Mouse (Mus musculus): ENCODE data around the gene Spice1. TPM values are rescaled to one million over a fixed set of nuclear protein-coding genes. Genes with fewer than 3 reads are reported as not detected.

The Spice1 gene
- polyA plus RNA-seq, 1 experiment = 3.1 TPM

DNA sequence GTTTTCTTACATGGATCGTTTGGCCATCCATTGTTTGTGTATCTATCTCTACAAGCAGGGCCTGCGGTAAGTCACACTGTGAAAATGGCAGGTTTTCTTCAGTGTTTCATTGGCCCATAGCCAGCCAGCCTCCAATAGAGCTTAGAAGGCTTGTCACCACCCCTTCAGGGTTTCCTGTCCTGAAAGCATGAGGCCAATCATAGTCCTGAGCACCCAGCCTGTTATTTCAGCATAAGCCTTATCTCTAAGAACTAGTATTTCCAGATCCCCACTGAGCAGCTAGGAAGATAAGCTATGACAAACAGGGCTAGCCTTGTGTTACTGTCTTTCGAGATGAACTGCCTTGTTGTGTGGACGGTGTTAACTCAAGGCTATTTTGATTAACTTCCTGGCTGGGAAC lies 33.5 kb upstream of the Spice1 start:
- Histone ChIP-seq H3K79me2 (ENCODE audit: control insufficient read depth, insufficient read depth) (no peaks in the 10 kb centered on the region), H3ac (ENCODE audit: control insufficient read depth, insufficient read length, low read depth) (no peak overlapping the region), H3K36me3 (ENCODE audit: control insufficient read depth, insufficient read depth) (no peaks in the 10 kb centered on the region), H3K4me3 (ENCODE audit: insufficient read depth, poor library complexity, severe bottlenecking) (no peak overlapping the region), H3K27me3 (ENCODE audit: control insufficient read depth, insufficient read depth, insufficient read length) (peaks cover 3% of the 10 kb centered on the region), H3K79me3 (ENCODE audit: low read depth) (no peaks in the 10 kb centered on the region)
- TF ChIP-seq MYOG (IDR thresholded peaks at IDR 0.05; ENCODE audit: control insufficient read depth, extremely low read depth, insufficient read length) = no peak
- no peak for TF ChIP-seq MYOD1 (IDR thresholded peaks at IDR 0.05; ENCODE audit: control insufficient read depth, insufficient read length, low read depth)

DNA sequence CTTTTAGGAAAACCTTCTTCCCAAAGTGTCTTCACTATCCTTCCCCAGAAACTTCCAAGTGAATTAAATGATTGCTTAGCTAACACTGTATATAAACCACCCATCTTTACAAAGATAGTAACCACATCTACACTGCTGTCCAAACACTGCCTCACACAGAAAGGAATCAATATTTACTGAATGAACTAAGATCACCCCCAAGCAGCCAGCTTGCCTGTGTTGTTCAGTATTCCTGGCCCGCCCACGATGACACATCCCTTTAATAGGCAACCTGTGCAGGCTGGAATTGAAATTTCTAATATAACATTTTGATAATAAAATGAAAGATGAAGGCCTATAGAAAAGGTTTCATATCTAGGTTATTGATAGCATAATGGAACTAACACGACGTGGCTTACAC lies 30.6 kb upstream of the Spice1 start:
- Histone ChIP-seq H3ac (ENCODE audit: control insufficient read depth, insufficient read length, low read depth) (no peak overlapping the region), H3K79me2 (ENCODE audit: control insufficient read depth, insufficient read depth) (no peaks in the 10 kb centered on the region), H3K79me3 (ENCODE audit: low read depth) (no peaks in the 10 kb centered on the region), H3K4me3 (ENCODE audit: insufficient read depth, poor library complexity, severe bottlenecking) (no peak overlapping the region), H3K27me3 (ENCODE audit: control insufficient read depth, insufficient read depth, insufficient read length) (peaks cover 3% of the 10 kb centered on the region), H3K36me3 (ENCODE audit: control insufficient read depth, insufficient read depth) (no peaks in the 10 kb centered on the region)
- TF ChIP-seq CEBPB (IDR thresholded peaks at IDR 0.05; ENCODE audit: low read depth) (no peak), MYOG (IDR thresholded peaks at IDR 0.05; ENCODE audit: control insufficient read depth, extremely low read depth, insufficient read length) (no peak), MAX (IDR thresholded peaks at IDR 0.05) (no peak), MYOD1 (IDR thresholded peaks at IDR 0.05; ENCODE audit: control insufficient read depth, insufficient read length, low read depth) (no peak), CTCF (IDR thresholded peaks at IDR 0.05; ENCODE audit: control insufficient read depth, insufficient read depth, insufficient read length) (no peak), USF1 (IDR thresholded peaks at IDR 0.05; ENCODE audit: low read depth) (no peak), FOSL1 (IDR thresholded peaks at IDR 0.05; ENCODE audit: insufficient read depth, low read length, poor library complexity, severe bottlenecking) (no peak)

DNA sequence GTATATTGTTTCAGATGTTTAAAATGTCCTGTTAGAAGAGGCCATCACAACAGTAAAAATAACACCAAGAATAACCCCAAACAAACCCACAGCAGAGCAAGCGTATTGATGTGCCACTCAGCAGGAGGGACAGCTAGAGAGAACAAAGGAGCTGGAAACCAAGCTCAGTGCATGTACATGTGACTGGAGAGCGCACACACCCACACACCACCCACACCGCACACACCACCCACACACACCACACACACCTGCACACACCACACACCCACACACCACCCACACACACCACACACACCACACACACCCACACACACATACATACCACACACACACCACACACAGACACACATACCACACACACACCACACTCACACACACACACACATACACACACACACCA lies 26.7 kb upstream of the Spice1 start:
- no peaks in the 10 kb centered on the region for H3K36me3 ChIP-seq (ENCODE audit: control insufficient read depth, insufficient read depth)
- H3K4me3 ChIP-seq (ENCODE audit: insufficient read depth, poor library complexity, severe bottlenecking) = no peak overlapping the region
- H3K27me3 ChIP-seq (ENCODE audit: control insufficient read depth, insufficient read depth, insufficient read length) = peaks cover 2% of the 10 kb centered on the region
- H3ac ChIP-seq (ENCODE audit: control insufficient read depth, insufficient read length, low read depth) = no peak overlapping the region
- H3K79me3 ChIP-seq (ENCODE audit: low read depth) = no peaks in the 10 kb centered on the region
- no peaks in the 10 kb centered on the region for H3K79me2 ChIP-seq (ENCODE audit: control insufficient read depth, insufficient read depth)
- TF ChIP-seq CEBPB (IDR thresholded peaks at IDR 0.05; ENCODE audit: low read depth) (no peak), MYOD1 (IDR thresholded peaks at IDR 0.05; ENCODE audit: control insufficient read depth, insufficient read length, low read depth) (no peak), MAX (IDR thresholded peaks at IDR 0.05) (no peak), MYOG (IDR thresholded peaks at IDR 0.05; ENCODE audit: control insufficient read depth, extremely low read depth, insufficient read length) (no peak), USF1 (IDR thresholded peaks at IDR 0.05; ENCODE audit: low read depth) (no peak), CTCF (IDR thresholded peaks at IDR 0.05; ENCODE audit: control insufficient read depth, insufficient read depth, insufficient read length) (no peak), FOSL1 (IDR thresholded peaks at IDR 0.05; ENCODE audit: insufficient read depth, low read length, poor library complexity, severe bottlenecking) (no peak)

DNA sequence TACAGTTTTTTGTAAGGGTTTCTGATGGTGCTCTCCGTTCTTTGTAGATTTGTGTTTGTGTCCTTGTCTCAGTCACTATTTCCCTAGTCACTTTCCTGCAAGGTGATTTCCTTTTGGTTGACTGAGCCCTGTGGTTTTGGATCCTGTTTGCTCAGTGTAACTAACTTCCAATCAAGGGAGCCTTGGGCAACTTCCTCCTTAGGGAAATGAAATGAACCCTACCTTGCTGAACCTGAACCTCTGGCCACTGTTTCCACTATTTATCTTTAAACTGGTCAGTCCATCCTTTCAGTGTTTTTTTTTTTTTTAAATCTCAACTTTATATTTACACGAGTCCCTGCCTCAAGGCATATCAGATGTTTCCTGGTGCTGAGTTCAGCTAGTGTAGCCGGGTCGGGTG lies 18.3 kb upstream of the Spice1 start:
- H3K36me3 ChIP-seq (ENCODE audit: control insufficient read depth, insufficient read depth) = no peaks in the 10 kb centered on the region
- no peak overlapping the region for H3K4me3 ChIP-seq (ENCODE audit: insufficient read depth, poor library complexity, severe bottlenecking)
- TF ChIP-seq MAX (IDR thresholded peaks at IDR 0.05) (no peak), USF1 (IDR thresholded peaks at IDR 0.05; ENCODE audit: low read depth) (no peak), CEBPB (IDR thresholded peaks at IDR 0.05; ENCODE audit: low read depth) (no peak), MYOG (IDR thresholded peaks at IDR 0.05; ENCODE audit: control insufficient read depth, extremely low read depth, insufficient read length) (no peak), CTCF (IDR thresholded peaks at IDR 0.05; ENCODE audit: control insufficient read depth, insufficient read depth, insufficient read length) (no peak), FOSL1 (IDR thresholded peaks at IDR 0.05; ENCODE audit: insufficient read depth, low read length, poor library complexity, severe bottlenecking) (no peak), MYOD1 (IDR thresholded peaks at IDR 0.05; ENCODE audit: control insufficient read depth, insufficient read length, low read depth) (no peak)
- H3K27me3 ChIP-seq (ENCODE audit: control insufficient read depth, insufficient read depth, insufficient read length) = peaks cover 4% of the 10 kb centered on the region
- H3K79me2 ChIP-seq (ENCODE audit: control insufficient read depth, insufficient read depth) = no peaks in the 10 kb centered on the region
- no peaks in the 10 kb centered on the region for H3K79me3 ChIP-seq (ENCODE audit: low read depth)
- H3ac ChIP-seq (ENCODE audit: control insufficient read depth, insufficient read length, low read depth) = no peak overlapping the region

DNA sequence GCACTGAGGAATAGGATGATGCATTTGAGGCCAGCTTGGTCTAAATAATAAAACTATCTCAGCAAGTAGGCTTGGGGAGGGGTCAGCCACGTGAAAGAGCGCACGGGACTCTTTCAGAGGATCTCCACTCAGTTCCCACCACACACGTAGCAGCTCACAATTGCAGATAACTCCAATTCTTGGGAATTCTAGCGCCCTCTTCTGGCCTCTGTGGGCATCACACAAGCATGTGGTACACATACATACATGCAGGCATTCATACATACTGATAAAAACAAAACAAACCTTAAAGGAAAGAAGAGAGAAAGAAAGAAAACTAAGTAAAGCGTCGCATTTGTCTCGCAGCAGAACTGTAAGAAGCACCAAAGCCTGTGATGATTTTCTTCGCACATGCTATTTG lies 16.3 kb upstream of the Spice1 start:
- H3K4me3 ChIP-seq (ENCODE audit: insufficient read depth, poor library complexity, severe bottlenecking) = no peak overlapping the region
- no peaks in the 10 kb centered on the region for H3K79me3 ChIP-seq (ENCODE audit: low read depth)
- no peak overlapping the region for H3ac ChIP-seq (ENCODE audit: control insufficient read depth, insufficient read length, low read depth)
- no peaks in the 10 kb centered on the region for H3K79me2 ChIP-seq (ENCODE audit: control insufficient read depth, insufficient read depth)
- no peak for TF ChIP-seq MAX (IDR thresholded peaks at IDR 0.05)
- no peak for TF ChIP-seq MYOD1 (IDR thresholded peaks at IDR 0.05; ENCODE audit: control insufficient read depth, insufficient read length, low read depth)
- TF ChIP-seq CTCF (IDR thresholded peaks at IDR 0.05; ENCODE audit: control insufficient read depth, insufficient read depth, insufficient read length) = no peak
- TF ChIP-seq FOSL1 (IDR thresholded peaks at IDR 0.05; ENCODE audit: insufficient read depth, low read length, poor library complexity, severe bottlenecking) = no peak
- no peaks in the 10 kb centered on the region for H3K36me3 ChIP-seq (ENCODE audit: control insufficient read depth, insufficient read depth)
- H3K27me3 ChIP-seq (ENCODE audit: control insufficient read depth, insufficient read depth, insufficient read length) = no peaks in the 10 kb centered on the region

DNA sequence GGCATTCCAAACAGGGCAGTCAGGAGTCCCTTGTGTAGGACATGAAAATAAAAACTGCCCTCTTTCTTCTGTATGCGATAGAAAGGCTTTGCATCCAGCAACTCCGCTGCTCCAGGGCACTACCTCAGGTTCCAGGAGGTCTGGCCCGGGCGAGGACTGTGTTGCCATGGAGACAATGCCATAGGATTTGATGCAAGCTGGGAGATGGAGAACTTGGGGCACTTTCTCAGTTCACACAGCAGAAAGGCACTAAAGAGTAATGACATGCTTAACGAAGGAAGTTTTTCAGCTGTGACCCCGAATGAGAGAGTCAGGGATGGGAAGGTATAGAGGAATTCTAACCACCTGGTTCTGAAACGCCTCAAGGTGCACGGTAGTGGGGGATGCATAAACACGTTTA lies 15.8 kb upstream of the Spice1 start:
- no peaks in the 10 kb centered on the region for H3K27me3 ChIP-seq (ENCODE audit: control insufficient read depth, insufficient read depth, insufficient read length)
- TF ChIP-seq CEBPB (IDR thresholded peaks at IDR 0.05; ENCODE audit: low read depth) (no peak), MAX (IDR thresholded peaks at IDR 0.05) (no peak), USF1 (IDR thresholded peaks at IDR 0.05; ENCODE audit: low read depth) (no peak), MYOG (IDR thresholded peaks at IDR 0.05; ENCODE audit: control insufficient read depth, extremely low read depth, insufficient read length) (no peak), FOSL1 (IDR thresholded peaks at IDR 0.05; ENCODE audit: insufficient read depth, low read length, poor library complexity, severe bottlenecking) (no peak), MYOD1 (IDR thresholded peaks at IDR 0.05; ENCODE audit: control insufficient read depth, insufficient read length, low read depth) (no peak), CTCF (IDR thresholded peaks at IDR 0.05; ENCODE audit: control insufficient read depth, insufficient read depth, insufficient read length) (no peak)
- H3K4me3 ChIP-seq (ENCODE audit: insufficient read depth, poor library complexity, severe bottlenecking) = no peak overlapping the region
- H3K79me2 ChIP-seq (ENCODE audit: control insufficient read depth, insufficient read depth) = no peaks in the 10 kb centered on the region
- H3K79me3 ChIP-seq (ENCODE audit: low read depth) = no peaks in the 10 kb centered on the region
- H3K36me3 ChIP-seq (ENCODE audit: control insufficient read depth, insufficient read depth) = no peaks in the 10 kb centered on the region
- H3ac ChIP-seq (ENCODE audit: control insufficient read depth, insufficient read length, low read depth) = no peak overlapping the region

Data from C2C12 (cell line).